Mouse (Mus musculus) liver, embryonic 11.5 days (tissue): ENCODE data around the gene Trappc12. TPM values are rescaled to one million over a fixed set of nuclear protein-coding genes. Genes with fewer than 3 reads are reported as not detected.

Experiments used
- ATAC-seq: fragments of 200-750 bp; cut with Nextera tagmentation; replicated peaks from 2 replicates; pipeline ENCODE4 v1.8.0; 2017; ENCODE audit warnings: moderate number of reproducible peaks, mild to moderate bottlenecking, moderate TSS enrichment, moderate library complexity; ENCODE audit not compliant: low FRiP score
- DNase-seq: peaks from one replicate; pipeline ENCODE4 v3.0.0-alpha.2; 2017; ENCODE audit warnings: low spot score
- H3K27ac ChIP-seq: fragments of 300-500 bp; sonication (generic); 2 replicates; pipeline ENCODE4 v1.5.1; 2014; ENCODE audit warnings: mild to moderate bottlenecking, low read depth, low read length, control low read depth
- H3K27me3 ChIP-seq: fragments of 300-500 bp; sonication (generic); replicated peaks from 2 replicates; pipeline ENCODE4 v1.6.1; 2014; ENCODE audit warnings: low read length, mixed read lengths; ENCODE audit not compliant: control insufficient read depth, insufficient read depth
- H3K36me3 ChIP-seq: fragments of 300-500 bp; sonication (generic); 2 replicates; pipeline ENCODE4 v1.6.1; 2014; ENCODE audit warnings: mild to moderate bottlenecking, low read length, moderate library complexity, mixed read lengths; ENCODE audit not compliant: control insufficient read depth, insufficient read depth
- H3K4me1 ChIP-seq: fragments of 300-500 bp; sonication (generic); replicated peaks from 2 replicates; pipeline ENCODE4 v1.6.1; 2014; ENCODE audit warnings: low read length, mixed read lengths; ENCODE audit not compliant: control insufficient read depth, insufficient read depth
- H3K4me2 ChIP-seq: fragments of 300-500 bp; sonication (generic); 2 replicates; pipeline ENCODE4 v1.6.1; 2014; ENCODE audit warnings: mild to moderate bottlenecking, control low read depth, moderate library complexity
- H3K4me3 ChIP-seq: fragments of 300-500 bp; sonication (generic); 2 replicates; pipeline ENCODE4 v1.5.1; 2014; ENCODE audit warnings: low read depth, low read length, control low read depth
- H3K9ac ChIP-seq: fragments of 300-500 bp; sonication (generic); 2 replicates; pipeline ENCODE4 v1.6.1; 2014; ENCODE audit warnings: low read depth, low read length, control low read depth
- H3K9me3 ChIP-seq: fragments of 300-500 bp; sonication (generic); 2 replicates; pipeline ENCODE4 v1.6.1; 2016; ENCODE audit warnings: low read length, inconsistent platforms, mixed read lengths; ENCODE audit not compliant: control insufficient read depth
- WGBS: fragments of 180-500 bp; shearing (Covaris S2); extraction: QIAGEN DNeasy Blood & Tissue Kit; methylation state at CpG from one replicate; pipeline ENCODE4 v1.1.7; 2014; 5-methylcytosine and 5-hydroxymethylcytosine counted together
- polyA plus RNA-seq: library from polyadenylated mRNA; unstranded; fragments of >200 nt; fragmentation: Nextera tagmentation; extraction: Ambion mirVana; gene quantifications from 2 replicates; pipeline ENCODE4 v1.2.1, GENCODE M21; 2014

The Trappc12 gene
- polyA plus RNA-seq, 1 experiment from 2014 or later = 43.2 TPM

DNA sequence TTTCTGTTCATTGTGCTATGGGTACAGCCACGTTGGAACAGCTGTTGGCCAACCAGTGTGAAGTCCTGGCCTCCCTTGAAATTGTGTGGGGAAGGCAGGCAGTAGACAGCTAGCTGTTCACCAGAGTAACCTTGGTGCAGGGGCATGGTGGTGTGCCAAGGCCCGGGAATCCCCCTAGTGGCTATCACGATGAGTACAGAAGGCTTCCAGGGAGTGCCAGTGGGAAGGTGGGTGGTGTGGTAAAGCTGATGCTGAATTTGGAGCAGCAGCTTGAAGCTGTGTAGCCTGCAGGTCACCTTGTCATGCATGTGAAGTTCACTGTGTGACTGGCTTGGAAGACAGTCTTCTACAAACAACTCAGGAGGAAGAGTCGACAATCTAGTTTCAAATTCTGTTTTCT is 34.1 kb upstream of the Trappc12 start:
- Histone ChIP-seq H3K4me3 (no peak overlapping the region), H3K4me2 (no peak overlapping the region), H3K27me3 (no peaks in the 10 kb centered on the region), H3K9ac (no peak overlapping the region), H3K27ac (no peak overlapping the region), H3K4me1 (no peaks in the 10 kb centered on the region), H3K9me3 (no peaks in the 10 kb centered on the region), H3K36me3 (no peaks in the 10 kb centered on the region)
- no peak for DNase-seq
- ATAC-seq = no peak
- WGBS = 43% methylated on average over 4 of the region's 4 CpGs

- H3K9ac ChIP-seq = no peak overlapping the region
- 86% methylated on average over 3 of the region's 3 CpGs for WGBS
- H3K27me3 ChIP-seq = no peaks in the 10 kb centered on the region
- no peak overlapping the region for H3K4me2 ChIP-seq
- ATAC-seq = no peak
- no peaks in the 10 kb centered on the region for H3K36me3 ChIP-seq
- no peak for DNase-seq
- H3K4me3 ChIP-seq = no peak overlapping the region
- no peaks in the 10 kb centered on the region for H3K4me1 ChIP-seq
- no peak overlapping the region for H3K27ac ChIP-seq
- H3K9me3 ChIP-seq = no peaks in the 10 kb centered on the region
Measured at GRCm38 (mm10) chr12:28782637-28783036, 32.4 kb upstream of the Trappc12 start.

DNA sequence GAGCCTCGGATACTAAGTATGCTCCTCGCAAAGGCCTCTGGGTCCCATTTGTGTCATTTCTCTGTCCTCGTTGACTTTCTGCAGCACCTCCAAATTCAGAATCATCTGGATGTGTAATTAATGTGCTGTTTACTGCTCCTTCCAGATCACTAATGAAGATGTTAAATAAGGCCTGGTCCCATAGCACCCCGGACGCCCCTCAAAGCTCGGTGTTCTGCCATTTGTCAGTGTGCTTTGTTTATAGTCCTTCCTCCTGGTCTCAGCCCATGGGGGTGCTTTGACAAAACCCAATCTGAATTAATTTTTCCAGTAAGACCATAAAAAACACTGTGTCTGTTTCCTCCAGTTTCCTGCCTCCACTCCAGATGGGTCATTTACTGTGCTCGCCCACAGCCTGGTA is 29.9 kb upstream of the Trappc12 start:
- no peak overlapping the region for H3K4me3 ChIP-seq
- no peaks in the 10 kb centered on the region for H3K4me1 ChIP-seq
- ATAC-seq (no peak), DNase-seq (no peak)
- H3K27ac ChIP-seq = no peak overlapping the region
- H3K9me3 ChIP-seq = no peaks in the 10 kb centered on the region
- 86% methylated on average over 7 of the region's 7 CpGs for WGBS
- no peaks in the 10 kb centered on the region for H3K36me3 ChIP-seq
- H3K27me3 ChIP-seq = no peaks in the 10 kb centered on the region
- no peak overlapping the region for H3K4me2 ChIP-seq
- H3K9ac ChIP-seq = no peak overlapping the region

DNA sequence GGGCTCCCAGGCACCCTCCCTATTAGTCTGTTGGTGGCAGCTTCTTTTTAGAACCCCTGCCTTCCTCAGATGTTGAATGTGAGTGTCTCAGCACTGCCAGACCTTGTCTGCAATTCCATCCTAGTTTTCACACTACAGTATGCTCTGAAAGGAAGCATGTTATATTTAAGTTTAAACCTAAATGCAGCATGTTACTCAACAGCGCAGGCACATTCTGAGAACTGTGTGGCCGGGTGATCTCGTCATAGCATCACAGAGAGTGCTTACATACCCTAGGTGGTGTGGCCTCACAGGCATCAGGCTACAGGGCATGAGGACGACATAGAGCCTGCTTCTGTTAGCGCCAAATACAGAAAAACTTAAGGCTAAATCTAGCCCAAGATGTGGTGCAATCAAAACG is 25.4 kb upstream of the Trappc12 start:
- Histone ChIP-seq H3K9ac (no peak overlapping the region), H3K4me2 (no peak overlapping the region), H3K4me1 (no peaks in the 10 kb centered on the region), H3K36me3 (no peaks in the 10 kb centered on the region; the same call in 1 of the 2 replicates), H3K9me3 (no peaks in the 10 kb centered on the region), H3K27ac (no peak overlapping the region), H3K4me3 (no peak overlapping the region), H3K27me3 (no peaks in the 10 kb centered on the region)
- DNase-seq = no peak
- no peak for ATAC-seq
- 89% methylated on average over 6 of the region's 6 CpGs for WGBS

- no peak for DNase-seq
- no peak for ATAC-seq
- H3K9ac ChIP-seq = no peak overlapping the region
- H3K4me1 ChIP-seq = no peaks in the 10 kb centered on the region
- H3K4me3 ChIP-seq = no peak overlapping the region
- 58% methylated on average over 8 of the region's 8 CpGs for WGBS
- H3K4me2 ChIP-seq = no peak overlapping the region
- H3K27ac ChIP-seq = no peak overlapping the region
- no peaks in the 10 kb centered on the region; the same call in 1 of the 2 replicates for H3K36me3 ChIP-seq
- H3K9me3 ChIP-seq = no peaks in the 10 kb centered on the region
- H3K27me3 ChIP-seq = no peaks in the 10 kb centered on the region
Measured at GRCm38 (mm10) chr12:28775120-28775519, 24.8 kb upstream of the Trappc12 start.

DNA sequence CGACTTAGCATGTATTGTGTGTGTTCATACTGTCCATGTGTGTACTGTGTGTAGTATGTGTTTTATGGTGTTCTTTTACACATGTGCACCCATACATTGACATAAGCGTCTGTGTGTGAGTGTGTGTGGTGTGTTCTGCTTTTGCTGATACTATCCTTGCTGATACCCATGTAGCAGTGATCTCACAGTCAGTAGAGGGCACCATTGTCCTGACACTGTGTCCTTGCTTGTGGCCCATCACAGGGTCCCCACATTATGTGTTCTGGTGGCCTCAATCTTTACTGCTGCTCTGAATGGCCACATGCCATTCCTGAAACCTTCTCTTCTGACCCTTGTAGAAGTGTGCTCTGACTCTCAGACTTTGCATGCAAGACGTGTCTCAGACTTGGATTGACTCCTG is 23.5 kb upstream of the Trappc12 start:
- Histone ChIP-seq H3K4me1 (no peaks in the 10 kb centered on the region), H3K36me3 (no peaks in the 10 kb centered on the region; the same call in 1 of the 2 replicates), H3K9me3 (no peaks in the 10 kb centered on the region), H3K4me3 (no peak overlapping the region), H3K27me3 (no peaks in the 10 kb centered on the region), H3K4me2 (no peak overlapping the region), H3K27ac (no peak overlapping the region), H3K9ac (no peak overlapping the region)
- 79% methylated on average over 3 of the region's 3 CpGs for WGBS
- ATAC-seq (no peak), DNase-seq (no peak)

GRCm38 (mm10) chr12:28769953-28770352 is 19.7 kb upstream of the Trappc12 start:
- no peak for ATAC-seq
- no peak for DNase-seq
- Histone ChIP-seq H3K4me1 (no peaks in the 10 kb centered on the region), H3K9ac (no peak overlapping the region), H3K4me2 (no peak overlapping the region), H3K27ac (no peak overlapping the region), H3K4me3 (no peak overlapping the region), H3K9me3 (no peaks in the 10 kb centered on the region), H3K36me3 (no peaks in the 10 kb centered on the region; the same call in 1 of the 2 replicates), H3K27me3 (no peaks in the 10 kb centered on the region)
- WGBS = 88% methylated on average over 7 of the region's 7 CpGs

- peaks cover 10% of the 10 kb centered on the region for H3K4me1 ChIP-seq
- no peak for ATAC-seq
- DNase-seq = no peak
- no peaks in the 10 kb centered on the region for H3K27me3 ChIP-seq
- H3K4me3 ChIP-seq = no peak overlapping the region
- H3K4me2 ChIP-seq = no peak overlapping the region
- no peaks in the 10 kb centered on the region; the same call in 1 of the 2 replicates for H3K36me3 ChIP-seq
- H3K9me3 ChIP-seq = no peaks in the 10 kb centered on the region
- H3K9ac ChIP-seq = no peak overlapping the region
- 91% methylated on average over 4 of the region's 4 CpGs for WGBS
- no peak overlapping the region for H3K27ac ChIP-seq
Measured at GRCm38 (mm10) chr12:28756019-28756418, 5.7 kb upstream of the Trappc12 start.

DNA sequence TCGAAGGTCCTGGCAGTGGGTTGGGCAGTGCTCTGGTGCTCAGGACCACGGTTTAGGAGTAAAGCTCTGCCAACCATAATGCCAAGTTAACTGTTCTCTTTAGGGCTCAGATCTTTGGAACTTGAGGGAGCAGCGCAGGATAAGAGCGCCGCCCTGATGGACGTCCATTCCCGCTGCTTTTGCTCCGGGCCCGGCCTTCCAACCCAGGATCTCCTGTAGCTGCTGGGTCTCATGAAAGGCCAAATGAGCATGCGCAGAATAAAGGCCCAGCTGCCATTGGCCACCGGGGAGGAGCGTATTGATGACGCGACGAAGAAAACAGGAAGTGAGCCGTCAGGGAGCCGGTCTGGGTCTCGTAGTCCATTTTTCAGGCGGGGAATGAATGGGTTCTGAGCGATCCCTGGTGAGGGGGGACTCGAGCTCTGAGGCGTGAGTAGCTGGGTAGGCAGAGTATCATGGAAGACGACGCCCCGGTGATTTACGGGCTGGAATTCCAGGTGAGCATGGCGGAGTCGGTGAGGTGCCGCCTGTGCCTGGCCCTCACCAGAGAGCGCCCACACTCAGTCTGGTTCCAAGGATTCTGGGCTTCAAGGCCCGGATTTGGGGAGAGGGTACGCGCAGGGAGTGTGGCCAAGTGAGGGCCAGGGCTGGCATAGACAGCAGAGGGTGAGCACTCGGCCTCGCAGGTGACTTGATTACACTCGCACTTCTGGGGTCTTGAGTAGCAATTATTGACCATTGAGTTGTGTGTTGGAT is 1.4 kb upstream of the Trappc12 start, which contains the start of gene Eipr1:
Gene Eipr1 (plus strand): TSS at position 296 of the 756 bp plus-strand sequence.
- Histone ChIP-seq H3K27ac (peak within 1 kb of the TSS; percentile 71), H3K4me2 (peak within 1 kb of the TSS; percentile 92), H3K4me1 (peaks cover 20% of the 10 kb centered on the region), H3K36me3 (peaks cover under 1% of the 10 kb centered on the region; the same call in 1 of the 2 replicates), H3K4me3 (peak within 1 kb of the TSS; percentile 87), H3K9me3 (no peaks in the 10 kb centered on the region), H3K27me3 (no peaks in the 10 kb centered on the region), H3K9ac (peak within 1 kb of the TSS; percentile 83)
- DNase-seq = peak; percentile 83
- 4% methylated on average over 36 of the region's 36 CpGs for WGBS
- peak; percentile 87 for ATAC-seq
